Mouse (Mus musculus) liver, embryonic 11.5 days (tissue): Measurements from ENCODE around the gene Grpr. TPM values are rescaled to one million over a fixed set of nuclear protein-coding genes. Genes with fewer than 3 reads are reported as not detected.

Experiments
- polyA plus RNA-seq: library from polyadenylated mRNA; unstranded; fragments of >200 nt; fragmentation: Nextera tagmentation; extraction: Ambion mirVana; gene quantifications from 2 replicates; pipeline ENCODE4 v1.2.1, GENCODE M21; 2014

Gene Grpr
- polyA plus RNA-seq, 1 experiment from 2014 or later: not detected

Other genes with a start within 250 kb of the Grpr start
- not detected in 2 replicates for gene Rnf138rt1, start 211.7 kb upstream of the Grpr start, polyA plus RNA-seq